Mouse (Mus musculus) stomach, embryonic 16.5 days (tissue): ENCODE measurements around the gene Psrc1. TPM values are rescaled to one million over a fixed set of nuclear protein-coding genes. Genes with fewer than 3 reads are reported as not detected.
A peak's percentile ranks its signal among the peaks of the same experiment; 100 is the strongest.

Experiments
- ATAC-seq: fragments of 200-750 bp; cut with Nextera tagmentation; 2 replicates; pipeline ENCODE4 v1.8.0; 2017; ENCODE audit warnings: moderate number of reproducible peaks, moderate TSS enrichment; ENCODE audit not compliant: insufficient read depth, low FRiP score
- H3K27ac ChIP-seq: fragments of 300-500 bp; sonication (generic); 2 replicates; pipeline ENCODE4 v1.5.1; 2014; ENCODE audit warnings: low read length
- H3K27me3 ChIP-seq: fragments of 300-500 bp; sonication (generic); 2 replicates; pipeline ENCODE4 v1.6.1; 2014; ENCODE audit warnings: low read length, control low read depth, mixed read lengths; ENCODE audit not compliant: control insufficient read depth, insufficient read depth
- H3K36me3 ChIP-seq: fragments of 300-500 bp; sonication (generic); 2 replicates; pipeline ENCODE4 v1.6.1; 2014; ENCODE audit warnings: low read length; ENCODE audit not compliant: control insufficient read depth, insufficient read depth
- H3K4me1 ChIP-seq: fragments of 300-500 bp; sonication (generic); 2 replicates; pipeline ENCODE4 v1.6.1; 2014; ENCODE audit warnings: low read length, control low read depth, mixed read lengths; ENCODE audit not compliant: control insufficient read depth, insufficient read depth
- H3K4me2 ChIP-seq: fragments of 300-500 bp; sonication (generic); 2 replicates; pipeline ENCODE4 v1.6.1; 2014; ENCODE audit warnings: low read depth, low read length, mixed read lengths
- H3K4me3 ChIP-seq: fragments of 300-500 bp; sonication (generic); replicated peaks from 2 replicates; pipeline ENCODE4 v1.5.1; 2014; ENCODE audit warnings: mild to moderate bottlenecking, low read length
- H3K9ac ChIP-seq: fragments of 300-500 bp; sonication (generic); 2 replicates; pipeline ENCODE4 v1.6.1; 2014; ENCODE audit warnings: low read length
- H3K9me3 ChIP-seq: fragments of 300-500 bp; sonication (generic); replicated peaks from 2 replicates; pipeline ENCODE4 v1.6.1; 2016; ENCODE audit warnings: low read length, control low read depth; ENCODE audit not compliant: control insufficient read depth
- WGBS: fragments of 180-500 bp; shearing (Covaris S2); extraction: QIAGEN DNeasy Blood & Tissue Kit; methylation state at CpG from one replicate; pipeline ENCODE4 v1.1.7; 2014; 5-methylcytosine and 5-hydroxymethylcytosine counted together
- polyA plus RNA-seq: library from polyadenylated mRNA; unstranded; fragments of >200 nt; fragmentation: Nextera tagmentation; extraction: Ambion mirVana; gene quantifications from 2 replicates; pipeline ENCODE4 v1.2.1, GENCODE M21; 2015

Gene Psrc1
- polyA plus RNA-seq, 1 experiment from 2014 or later = 36.7 TPM

DNA sequence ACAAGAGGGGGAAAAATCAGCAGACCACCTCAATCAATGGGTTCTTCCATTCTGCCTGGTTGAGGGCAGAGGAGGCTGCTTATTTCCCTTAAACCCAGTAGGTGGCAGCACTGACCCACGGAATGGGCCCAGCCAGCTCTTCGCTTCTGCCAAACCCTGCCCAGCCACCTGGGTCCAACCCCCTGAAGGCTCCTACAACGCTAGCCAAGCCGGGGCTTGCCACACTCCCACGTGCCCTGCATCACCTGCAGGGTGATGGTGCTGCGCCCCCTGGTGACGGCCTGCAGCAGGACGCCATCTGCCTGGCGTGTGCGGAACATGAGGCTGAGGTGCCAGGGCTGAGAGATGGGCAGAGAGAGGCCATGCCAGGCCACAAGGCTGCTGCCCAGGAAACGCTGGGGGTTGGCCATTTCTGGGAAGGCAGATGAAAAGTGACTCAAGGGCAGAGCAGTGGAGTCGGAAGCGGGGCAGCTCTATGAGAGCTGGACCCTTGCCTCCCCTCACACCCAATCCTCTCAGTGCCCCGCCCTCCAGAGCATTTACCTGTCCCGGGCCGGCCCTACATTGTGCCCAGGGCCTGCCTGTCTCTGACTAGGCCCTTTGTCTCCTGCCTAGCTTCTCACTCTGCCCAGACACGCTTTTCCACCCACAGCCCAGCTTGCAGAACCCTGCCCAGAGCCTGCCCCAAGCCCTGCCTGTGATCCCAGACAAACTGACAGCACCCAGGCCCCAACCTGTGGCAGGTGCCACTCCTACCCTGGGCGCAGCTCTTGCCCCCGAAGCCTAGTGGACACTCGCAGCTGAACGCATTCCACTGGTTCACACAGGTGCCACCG, 18.3 kb downstream of the Psrc1 start:
- Histone ChIP-seq H3K36me3 (peaks cover 3% of the 10 kb centered on the region; the same call in 1 of the 2 replicates), H3K27me3 (no peaks in the 10 kb centered on the region), H3K9me3 (no peaks in the 10 kb centered on the region), H3K4me2 (peak overlapping the region; percentile 45), H3K27ac (peak overlapping the region; percentile 77), H3K4me1 (peaks cover 9% of the 10 kb centered on the region; the same call in 1 of the 2 replicates), H3K4me3 (no peak overlapping the region), H3K9ac (peak overlapping the region; percentile 41; the same call in 1 of the 2 replicates)
- peak; percentile 91 for ATAC-seq
- WGBS = 29% methylated on average over 22 of the region's 22 CpGs

DNA sequence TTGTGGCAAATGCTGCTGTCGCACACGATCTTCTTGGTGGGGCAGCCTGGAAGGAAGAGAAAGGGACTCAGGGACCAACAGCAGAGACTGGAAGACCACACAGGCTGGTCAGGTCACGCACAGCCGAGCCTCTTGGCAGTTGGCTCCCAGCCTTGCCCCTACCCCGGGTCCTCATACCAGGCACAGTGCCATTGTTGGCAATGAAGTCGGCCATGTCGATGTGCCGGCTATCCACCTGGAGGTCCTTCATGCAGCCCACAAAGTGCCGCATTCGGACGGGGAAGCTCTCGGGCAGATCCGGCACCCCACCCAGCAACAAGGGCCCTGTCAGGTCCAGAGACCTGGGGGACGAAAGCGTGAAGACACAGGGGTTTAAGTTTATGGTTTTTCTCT, 18.9 kb downstream of the Psrc1 start:
- H3K4me1 ChIP-seq = peaks cover 9% of the 10 kb centered on the region; the same call in 1 of the 2 replicates
- no peaks in the 10 kb centered on the region; the same call in 1 of the 2 replicates for H3K36me3 ChIP-seq
- H3K4me2 ChIP-seq = no peak overlapping the region
- no peaks in the 10 kb centered on the region for H3K27me3 ChIP-seq
- no peaks in the 10 kb centered on the region for H3K9me3 ChIP-seq
- H3K4me3 ChIP-seq = no peak overlapping the region
- H3K27ac ChIP-seq = peak overlapping the region; percentile 77
- WGBS = 85% methylated on average over 15 of the region's 15 CpGs
- H3K9ac ChIP-seq = no peak overlapping the region
- no peak for ATAC-seq

DNA sequence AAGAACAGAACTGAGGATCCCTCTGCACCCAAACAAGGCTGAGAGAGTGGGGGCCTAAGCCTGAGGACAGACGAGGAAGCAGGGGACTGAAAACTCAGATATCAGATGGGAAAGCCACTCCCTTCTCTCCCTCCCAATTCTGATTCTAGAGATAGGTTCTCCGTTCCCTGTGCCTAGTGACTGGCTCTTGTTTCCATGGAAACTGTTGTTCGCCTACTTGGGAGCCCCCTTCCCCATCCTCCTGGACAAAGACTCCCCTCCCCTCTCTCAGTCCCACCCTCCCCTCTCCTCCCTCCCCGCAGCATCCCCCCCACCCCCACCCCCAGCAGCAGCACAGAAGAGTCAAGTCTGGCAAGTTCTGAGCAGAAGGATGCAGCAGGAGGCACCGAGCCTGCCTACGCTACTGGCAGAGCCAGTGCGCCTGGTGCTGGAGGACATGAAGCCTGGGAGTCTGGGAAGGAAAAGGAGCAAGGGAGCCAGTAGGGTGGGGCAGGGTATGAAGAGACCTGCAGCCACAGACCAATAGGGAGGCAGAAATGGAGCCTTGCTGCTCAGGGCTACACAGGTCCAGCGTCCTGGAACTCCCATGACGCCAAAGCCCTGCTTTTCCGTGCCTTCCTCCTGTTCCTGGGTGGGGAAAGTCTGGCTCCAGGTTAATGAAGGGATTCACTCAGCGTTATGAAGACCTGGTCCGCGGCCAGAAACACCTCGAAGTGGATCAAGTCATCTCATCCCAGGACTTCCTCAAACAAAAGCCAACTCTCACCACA, 22.1 kb downstream of the Psrc1 start:
- WGBS = 47% methylated on average over 13 of the region's 14 CpGs

DNA sequence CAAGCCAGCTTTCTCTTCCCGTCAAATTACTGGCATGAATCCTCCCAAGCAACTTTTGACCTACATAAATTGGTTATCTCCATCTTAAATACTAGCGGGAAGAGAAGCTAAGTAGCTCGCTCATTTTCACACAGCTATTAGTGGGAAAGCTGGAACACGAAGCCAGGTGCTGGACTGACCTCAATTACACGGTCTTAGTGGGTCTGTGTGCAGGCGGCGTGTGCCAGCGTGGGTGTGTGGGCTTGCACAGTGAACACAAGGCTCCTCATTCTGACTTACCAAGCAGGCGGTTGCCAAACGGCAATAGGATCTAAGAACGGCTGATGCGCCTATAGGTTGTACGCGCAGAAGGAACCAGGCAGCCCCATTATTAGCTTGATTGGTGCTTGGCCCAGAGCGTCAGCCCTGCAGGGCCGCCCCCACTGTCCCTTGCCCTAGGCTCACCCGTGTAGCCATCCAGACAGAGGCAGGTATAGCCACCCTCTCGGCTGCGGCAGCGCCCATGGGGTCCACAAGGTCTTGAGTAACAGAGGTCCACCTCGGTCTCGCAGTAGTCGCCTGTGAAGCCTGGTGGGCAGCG, 22.8 kb downstream of the Psrc1 start:
- Histone ChIP-seq H3K4me2 (no peak overlapping the region), H3K4me3 (no peak overlapping the region), H3K9ac (no peak overlapping the region), H3K9me3 (no peaks in the 10 kb centered on the region), H3K4me1 (peaks cover 25% of the 10 kb centered on the region), H3K27me3 (no peaks in the 10 kb centered on the region), H3K36me3 (no peaks in the 10 kb centered on the region; the same call in 1 of the 2 replicates), H3K27ac (no peak overlapping the region)
- 87% methylated on average over 24 of the region's 24 CpGs for WGBS
- no peak for ATAC-seq

More for the DNA sequence above, 22.1 kb downstream of the Psrc1 start:
- H3K4me2 ChIP-seq = no peak overlapping the region
- peak overlapping the region; percentile 52; the same call in 1 of the 2 replicates for H3K9ac ChIP-seq
- H3K27ac ChIP-seq = no peak overlapping the region
- no peaks in the 10 kb centered on the region; the same call in 1 of the 2 replicates for H3K36me3 ChIP-seq
- no peaks in the 10 kb centered on the region for H3K9me3 ChIP-seq
- peaks cover 19% of the 10 kb centered on the region for H3K4me1 ChIP-seq
- no peak for ATAC-seq
- no peak overlapping the region for H3K4me3 ChIP-seq
- no peaks in the 10 kb centered on the region for H3K27me3 ChIP-seq

DNA sequence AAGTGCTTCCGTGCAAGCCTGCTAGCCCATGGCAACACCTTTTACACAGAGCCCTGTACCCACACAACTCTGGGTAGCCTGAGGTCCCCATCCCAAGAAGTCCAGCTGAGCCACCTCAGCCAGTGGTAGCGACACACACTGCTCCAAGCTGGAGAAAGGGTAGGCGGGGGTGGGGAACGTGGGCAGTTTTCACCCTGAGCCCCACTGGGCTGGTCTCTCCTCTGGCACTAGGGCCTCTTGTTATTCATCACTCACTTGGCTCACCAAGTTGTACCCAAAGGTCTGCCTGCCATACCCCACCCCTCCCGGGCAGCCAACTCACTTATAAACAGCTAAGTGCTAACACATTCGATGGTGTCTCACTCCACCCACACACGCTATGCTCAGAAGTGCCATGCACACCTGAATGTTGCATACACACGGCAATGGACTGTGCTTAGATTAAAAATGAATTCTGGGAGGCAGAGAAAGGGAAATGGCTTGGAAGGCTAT, 24.9 kb downstream of the Psrc1 start:
- no peak overlapping the region for H3K4me2 ChIP-seq
- H3K4me1 ChIP-seq = peaks cover 30% of the 10 kb centered on the region
- no peak overlapping the region for H3K9ac ChIP-seq
- WGBS = 85% methylated on average over 8 of the region's 8 CpGs
- H3K9me3 ChIP-seq = peaks cover 8% of the 10 kb centered on the region
- no peaks in the 10 kb centered on the region for H3K27me3 ChIP-seq
- H3K4me3 ChIP-seq = no peak overlapping the region
- H3K36me3 ChIP-seq = peaks cover 15% of the 10 kb centered on the region
- ATAC-seq = no peak
- H3K27ac ChIP-seq = no peak overlapping the region

DNA sequence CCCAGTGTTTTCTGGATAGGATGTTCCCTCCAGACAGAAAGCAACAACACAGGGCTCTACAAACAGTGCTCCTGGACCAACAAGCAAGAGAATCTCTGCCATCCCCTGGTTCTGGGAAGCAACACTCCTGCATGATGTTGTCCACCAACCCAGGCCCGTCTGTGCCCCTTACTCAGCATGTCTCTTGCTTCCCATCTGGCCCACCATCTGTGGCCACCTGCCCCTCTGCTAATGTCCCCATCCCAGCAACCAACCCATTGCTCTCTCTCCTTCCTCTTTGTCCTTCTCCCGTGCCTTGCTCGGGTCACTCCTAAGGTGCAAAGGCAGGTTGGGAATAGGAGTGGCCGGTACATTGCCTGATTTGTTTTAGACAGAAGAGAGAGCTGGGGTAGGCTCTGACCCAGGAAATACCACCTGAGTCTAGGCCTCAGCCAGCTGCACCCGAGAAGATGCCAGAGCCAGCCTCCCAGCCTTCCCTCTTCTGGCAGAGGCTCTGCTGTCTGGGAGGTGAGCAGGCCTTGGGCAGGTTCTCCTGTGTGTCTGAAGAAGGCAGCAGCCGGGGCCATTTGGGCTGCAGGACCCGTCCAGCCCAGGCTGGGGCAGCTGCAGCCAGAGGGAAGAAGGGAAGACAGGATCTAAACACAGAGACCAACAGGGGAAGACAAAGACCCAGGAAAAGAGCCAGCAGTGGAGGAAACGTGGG, 26.2 kb downstream of the Psrc1 start:
- H3K36me3 ChIP-seq = peaks cover 23% of the 10 kb centered on the region
- H3K9ac ChIP-seq = peak overlapping the region; percentile 64; the same call in 1 of the 2 replicates
- H3K27ac ChIP-seq = no peak overlapping the region; the same call in 1 of the 2 replicates
- ATAC-seq = no peak
- peak overlapping the region; percentile 49; the same call in 1 of the 2 replicates for H3K4me2 ChIP-seq
- peaks cover 15% of the 10 kb centered on the region for H3K9me3 ChIP-seq
- H3K4me1 ChIP-seq = peaks cover 31% of the 10 kb centered on the region
- 46% methylated on average over 8 of the region's 8 CpGs for WGBS
- no peak overlapping the region; the same call in 1 of the 2 replicates for H3K4me3 ChIP-seq
- H3K27me3 ChIP-seq = no peaks in the 10 kb centered on the region

DNA sequence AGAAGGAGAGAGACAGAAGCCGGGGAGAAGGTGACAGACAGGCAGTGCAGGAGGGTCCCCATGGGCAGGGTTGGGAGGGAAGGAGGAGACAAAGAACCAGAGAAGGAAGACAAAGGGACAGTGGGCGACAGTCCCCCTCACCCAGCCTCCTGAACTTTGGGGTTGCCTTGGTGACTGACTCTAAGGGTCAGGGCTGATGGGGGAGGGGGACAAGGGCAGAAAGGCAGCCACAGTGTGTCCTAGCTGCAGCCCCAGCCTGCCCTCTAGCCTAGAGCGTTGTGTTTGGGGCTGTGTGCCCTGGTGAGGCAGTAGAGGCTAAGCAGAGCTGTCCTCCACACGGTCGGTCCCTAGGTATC, 26.7 kb downstream of the Psrc1 start:
- Histone ChIP-seq H3K27ac (no peak overlapping the region; the same call in 1 of the 2 replicates), H3K4me1 (peaks cover 35% of the 10 kb centered on the region), H3K9ac (peak overlapping the region; percentile 64), H3K4me3 (peak overlapping the region; percentile 27), H3K27me3 (no peaks in the 10 kb centered on the region), H3K36me3 (peaks cover 23% of the 10 kb centered on the region), H3K9me3 (peaks cover 15% of the 10 kb centered on the region), H3K4me2 (peak overlapping the region; percentile 49)
- ATAC-seq = no peak
- 23% methylated on average over 5 of the region's 5 CpGs for WGBS

DNA sequence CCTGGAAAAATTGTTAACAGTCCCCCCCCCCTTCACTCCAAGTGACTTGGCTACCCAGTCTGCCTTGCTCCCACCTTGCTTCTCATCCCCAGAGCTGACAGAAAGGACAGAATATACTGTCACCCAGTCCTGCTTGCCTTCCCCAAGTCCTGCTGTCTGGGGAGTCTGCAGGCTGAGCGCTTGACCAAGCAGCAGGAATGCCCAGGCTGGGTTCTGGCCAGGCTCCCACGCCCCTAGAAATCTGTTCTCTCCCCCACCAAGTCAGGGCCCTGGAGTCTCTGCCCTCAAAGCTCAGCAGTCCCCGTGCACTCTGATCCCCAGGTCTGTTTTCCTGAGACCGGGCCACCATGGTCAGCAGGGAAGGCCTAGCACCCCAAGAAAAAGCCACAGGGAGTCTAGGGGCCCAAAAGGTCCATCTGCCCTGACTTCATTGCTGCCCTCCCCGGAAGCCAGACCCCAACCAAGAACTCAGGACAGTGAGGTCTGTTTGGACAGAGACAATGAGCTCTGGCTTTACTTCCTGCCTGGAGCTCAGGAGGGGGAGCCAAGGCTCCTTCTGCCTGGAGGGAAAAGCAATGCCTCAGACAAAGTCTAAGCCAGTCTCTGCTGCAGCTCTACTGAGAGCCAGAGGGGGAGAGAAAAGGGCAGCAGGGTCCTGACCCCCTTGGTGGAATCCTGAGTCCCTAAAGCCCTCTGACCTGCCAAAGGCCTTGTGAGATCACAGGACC, 27.6 kb downstream of the Psrc1 start:
- peaks cover 15% of the 10 kb centered on the region for H3K9me3 ChIP-seq
- 48% methylated on average over 5 of the region's 5 CpGs for WGBS
- peaks cover 23% of the 10 kb centered on the region for H3K36me3 ChIP-seq
- peak overlapping the region; percentile 43; the same call in 1 of the 2 replicates for H3K27ac ChIP-seq
- H3K27me3 ChIP-seq = 0 out of 2 replicates have a peak, but pooled peaks cover 1% of the 10 kb centered on the region
- peak overlapping the region; percentile 49 for H3K4me2 ChIP-seq
- peak overlapping the region; percentile 27 for H3K4me3 ChIP-seq
- H3K9ac ChIP-seq = peak overlapping the region; percentile 64
- no peak for ATAC-seq
- H3K4me1 ChIP-seq = peaks cover 32% of the 10 kb centered on the region
